In genomic region chr1:184736260-184736659, GRCm38 (mm10) we compare ENCODE assay signal across 29 mouse cellular contexts.
"Had no signal": no experiment of that assay in that cellular context is flagged by ENCODE, and none has a peak within 500 bp of the region (broad histone marks: within the 10 kb centered on the region; RNA-seq: fewer than 3 reads in every experiment).

No protein-coding gene starts in this region.

- H3K36me3 ChIP-seq: limb, embryonic 10.5 days; limb, embryonic 12.5 days; limb, embryonic 13.5 days; limb, embryonic 15.5 days; liver, embryonic 12.5 days; liver, embryonic 13.5 days; liver, embryonic 15.5 days; lung, embryonic 15.5 days; midbrain, embryonic 12.5 days; midbrain, embryonic 13.5 days; midbrain, embryonic 15.5 days; neural tube, embryonic 12.5 days had no signal

- H3K4me2 ChIP-seq: limb, embryonic 12.5 days; limb, embryonic 13.5 days; limb, embryonic 15.5 days; liver, embryonic 11.5 days; liver, embryonic 12.5 days; liver, embryonic 13.5 days; liver, embryonic 15.5 days; lung, embryonic 14.5 days; lung, embryonic 15.5 days; midbrain, embryonic 12.5 days; midbrain, embryonic 13.5 days; midbrain, embryonic 15.5 days; neural tube, embryonic 12.5 days had no signal

- H3K9me3 ChIP-seq: limb, embryonic 10.5 days; limb, embryonic 12.5 days; limb, embryonic 13.5 days; limb, embryonic 15.5 days; liver, embryonic 12.5 days; liver, embryonic 13.5 days; liver, embryonic 15.5 days; lung, embryonic 15.5 days; megakaryocyte, embryonic 14.5 days; midbrain, embryonic 12.5 days; midbrain, embryonic 13.5 days; midbrain, embryonic 15.5 days; neural tube, embryonic 12.5 days had no signal

- H3K9ac ChIP-seq: limb, embryonic 12.5 days; limb, embryonic 13.5 days; limb, embryonic 15.5 days; liver, embryonic 12.5 days; liver, embryonic 13.5 days; liver, embryonic 14.5 days; liver, embryonic 15.5 days; liver, postnatal 0 days; lung, embryonic 14.5 days; lung, embryonic 15.5 days; midbrain, embryonic 12.5 days; midbrain, embryonic 13.5 days; midbrain, embryonic 15.5 days; neural tube, embryonic 12.5 days had no signal

- DNase-seq: left cerebral cortex, postnatal 4 days; liver; liver, embryonic 13.5 days; liver, postnatal 0 days; lung, adult 18-20 months; lung, adult 2 months; lung, embryonic 14.5 days; lung, postnatal 10 days; lung, postnatal 14 days; lung, postnatal 36 days; lung, postnatal 4 days; midbrain, embryonic 14.5 days had no signal

- H3K4me3 ChIP-seq: limb, embryonic 10.5 days; limb, embryonic 12.5 days; limb, embryonic 13.5 days; limb, embryonic 15.5 days; liver, embryonic 12.5 days; liver, embryonic 13.5 days; liver, embryonic 15.5 days; lung, embryonic 15.5 days; megakaryocyte, embryonic 14.5 days; midbrain, embryonic 12.5 days; midbrain, embryonic 13.5 days; midbrain, embryonic 15.5 days; myocyte; neural tube, embryonic 12.5 days had no signal

- H3K27ac ChIP-seq: limb, embryonic 10.5 days; limb, embryonic 12.5 days; limb, embryonic 13.5 days; limb, embryonic 15.5 days; liver, embryonic 12.5 days; liver, embryonic 13.5 days; liver, embryonic 14.5 days; liver, embryonic 15.5 days; midbrain, embryonic 12.5 days; midbrain, embryonic 13.5 days; midbrain, embryonic 15.5 days; neural tube, embryonic 12.5 days had no signal

- ATAC-seq: liver, embryonic 12.5 days; liver, postnatal 0 days; lung, postnatal 0 days; midbrain, embryonic 13.5 days; midbrain, embryonic 15.5 days; midbrain, embryonic 16.5 days had no signal
